Mouse (Mus musculus) NIH3T3 (cell line): ENCODE results near the gene Fpgs.
A peak's percentile ranks its signal among the peaks of the same experiment; 100 is the strongest.

ENCODE experiments used
- DNase-seq: peaks from one replicate; pipeline ENCODE4 v3.0.0-alpha.2; 2012; ENCODE audit warnings: low read depth

The Fpgs gene

DNA sequence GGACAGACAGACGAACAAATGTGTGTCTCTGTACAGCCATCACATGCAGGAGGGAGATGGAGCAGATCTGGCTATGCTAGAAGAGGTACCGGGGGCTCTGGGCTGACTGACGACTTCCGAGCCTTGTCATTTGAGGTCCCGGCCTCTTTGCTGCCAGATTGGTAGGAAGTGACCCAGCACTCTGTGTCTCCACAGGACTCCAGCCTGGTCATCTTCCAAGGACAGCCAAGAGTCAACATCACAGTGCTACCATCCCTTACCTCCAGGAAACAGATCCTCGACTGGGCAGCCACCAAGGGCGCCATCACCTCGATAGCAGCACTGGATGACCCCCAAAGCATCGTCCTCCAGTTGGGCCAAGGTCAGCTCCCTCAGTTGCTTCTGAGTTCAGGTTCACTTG lies 32.8 kb downstream of the Fpgs start:
- DNase-seq: no peak

- no peak for DNase-seq
These were observed 34.1 kb downstream of the Fpgs start for GRCm38 (mm10) chr2:32669876-32670275.

- no peak for DNase-seq
These were observed 35.8 kb downstream of the Fpgs start for GRCm38 (mm10) chr2:32668176-32668575.

GRCm38 (mm10) chr2:32667775-32668174 lies 36.2 kb downstream of the Fpgs start:
- no peak for DNase-seq

- DNase-seq: no peak
These were observed 38.1 kb downstream of the Fpgs start for GRCm38 (mm10) chr2:32665853-32666252.

DNA sequence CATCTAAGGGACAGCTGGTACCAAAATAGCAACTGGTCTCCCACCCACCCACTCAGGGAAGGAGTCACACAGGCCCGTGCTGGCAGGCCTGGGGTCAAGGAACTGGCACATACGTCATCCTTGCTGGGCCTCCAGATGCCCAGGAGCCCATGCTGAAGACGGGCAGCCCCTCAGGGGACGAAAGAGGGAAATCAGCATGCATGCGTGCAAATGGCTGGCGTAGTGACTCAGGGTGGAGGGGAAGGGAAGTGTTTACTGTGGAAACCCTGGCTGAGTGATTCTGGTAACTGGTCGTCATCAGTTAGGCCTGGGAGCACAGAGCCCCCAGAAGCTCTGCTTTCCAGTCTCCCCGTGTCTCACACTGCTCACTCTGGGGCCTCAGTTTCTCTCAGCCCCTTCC lies 38.6 kb downstream of the Fpgs start:
- no peak for DNase-seq

DNA sequence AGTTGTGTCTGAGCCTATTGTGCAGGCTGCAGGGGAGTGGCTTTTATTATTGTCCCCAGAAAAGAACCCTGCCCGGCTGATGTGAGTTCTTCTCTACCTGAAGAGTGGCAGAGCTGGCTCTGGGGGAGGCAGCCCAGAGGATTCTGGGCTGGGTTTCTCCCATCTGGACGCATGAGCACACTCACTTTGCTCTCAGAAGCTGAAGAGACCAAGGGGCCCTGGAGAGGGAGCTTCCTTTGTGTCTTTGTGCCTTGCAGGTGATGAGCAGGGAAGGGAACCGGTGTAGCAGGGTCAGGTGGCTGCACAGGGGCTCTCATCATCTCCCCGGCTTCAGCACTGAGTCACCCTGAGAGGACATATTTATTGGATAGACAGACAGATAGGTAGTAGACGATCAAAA lies 41.7 kb downstream of the Fpgs start:
- DNase-seq: no peak

DNA sequence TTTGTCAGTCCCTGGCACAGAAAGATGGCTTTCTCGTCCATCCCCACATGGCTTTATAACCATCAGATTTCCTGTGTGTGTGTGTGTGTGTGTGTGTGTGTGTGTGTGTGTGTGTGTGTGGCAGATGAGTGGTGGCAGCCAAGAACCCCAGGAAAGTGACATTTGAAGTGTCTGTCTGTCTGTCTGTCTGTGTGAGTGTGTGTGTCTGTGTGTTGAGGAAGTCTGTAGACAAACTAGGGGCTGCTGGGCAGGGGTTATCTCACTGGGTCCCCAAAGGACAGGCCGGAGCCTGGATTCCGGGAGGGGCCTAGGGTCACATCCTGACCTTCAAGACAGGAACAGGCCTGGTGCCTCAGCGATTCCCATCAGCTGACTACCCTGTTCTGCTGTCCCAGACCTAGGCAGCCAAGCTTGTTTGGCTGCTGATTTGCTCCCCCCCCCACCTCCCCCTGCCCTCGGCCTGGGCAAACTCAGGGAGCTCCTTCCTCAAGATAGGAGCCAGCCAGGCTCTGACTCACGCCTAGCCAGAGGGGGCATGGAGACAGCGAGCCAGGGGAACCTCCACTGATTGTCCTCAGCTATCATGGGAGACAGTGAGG lies 42.3 kb downstream of the Fpgs start:
- DNase-seq: peak; percentile 78

DNA sequence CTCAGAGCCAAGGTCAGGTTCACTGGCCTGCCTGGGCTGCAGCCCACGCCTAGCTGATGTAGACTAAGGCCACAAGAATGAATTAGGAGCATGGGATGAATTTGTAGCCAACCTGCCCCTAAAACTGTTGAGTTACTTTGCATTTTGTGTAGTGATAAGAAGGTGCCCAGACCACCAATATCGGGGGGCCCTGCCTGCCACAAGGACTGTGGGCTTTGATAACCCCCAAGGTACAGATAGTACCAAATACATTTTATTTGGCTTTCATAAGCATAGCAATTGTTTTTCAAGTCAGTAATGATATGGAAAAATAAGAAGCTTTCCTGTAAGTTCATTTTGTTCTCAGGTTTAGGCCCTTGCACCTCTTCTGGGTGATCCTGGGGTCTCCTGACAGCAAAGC lies 45.1 kb downstream of the Fpgs start:
- DNase-seq: no peak

- no peak for DNase-seq
These were observed 48.1 kb downstream of the Fpgs start for GRCm38 (mm10) chr2:32655826-32656225.

- DNase-seq: peak; percentile 37
These were observed 48.6 kb downstream of the Fpgs start for GRCm38 (mm10) chr2:32655394-32655744.

- no peak for DNase-seq
These were observed 49.1 kb downstream of the Fpgs start for GRCm38 (mm10) chr2:32654743-32655393.

DNA sequence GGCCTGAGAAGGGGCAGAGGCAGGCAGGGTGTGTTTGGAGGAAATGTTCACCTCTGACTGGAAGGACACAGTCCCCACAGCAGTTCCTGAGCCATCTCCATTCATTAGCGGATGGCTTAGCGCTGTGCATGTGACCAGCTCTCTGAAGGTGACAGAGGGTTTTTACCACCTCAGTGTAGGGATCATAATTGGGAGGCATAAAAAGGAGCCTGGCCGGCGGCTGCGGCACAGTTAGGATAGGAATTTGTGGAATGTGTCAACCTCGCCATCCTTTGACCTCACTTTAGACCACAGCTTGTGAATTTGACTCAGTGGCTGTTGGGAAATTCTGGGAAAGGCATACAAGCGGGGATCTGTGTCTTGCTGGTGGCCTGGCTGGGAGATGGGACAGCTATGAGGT lies 50.2 kb downstream of the Fpgs start:
- no peak for DNase-seq

DNA sequence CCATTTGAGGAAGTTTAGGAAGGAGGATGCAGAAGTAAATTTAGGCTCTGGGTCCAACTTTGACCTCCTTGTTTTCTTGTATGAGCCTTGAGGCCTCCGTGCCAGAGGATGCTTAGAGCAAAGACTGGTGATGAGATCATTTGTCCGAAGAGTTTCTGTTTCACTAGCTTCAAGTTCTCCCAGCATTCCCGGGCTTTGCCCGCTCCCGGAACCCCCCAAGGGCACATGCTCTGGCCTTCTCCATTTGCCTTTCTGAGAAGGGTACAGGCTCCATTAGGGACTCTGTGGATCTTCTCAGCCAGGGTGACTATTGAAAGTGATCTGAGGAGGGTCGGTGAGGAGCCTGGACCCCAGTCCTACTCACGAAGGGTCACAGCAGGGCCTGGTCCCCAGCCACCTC lies 56.6 kb downstream of the Fpgs start:
- DNase-seq: no peak

- DNase-seq: no peak
These were observed 57.4 kb downstream of the Fpgs start, which contains the start of gene Eng for GRCm38 (mm10) chr2:32646379-32647056. Eng (plus strand) TSS chr2:32646595.

- DNase-seq: no peak
These were observed 58.3 kb downstream of the Fpgs start for GRCm38 (mm10) chr2:32645647-32646046.

DNA sequence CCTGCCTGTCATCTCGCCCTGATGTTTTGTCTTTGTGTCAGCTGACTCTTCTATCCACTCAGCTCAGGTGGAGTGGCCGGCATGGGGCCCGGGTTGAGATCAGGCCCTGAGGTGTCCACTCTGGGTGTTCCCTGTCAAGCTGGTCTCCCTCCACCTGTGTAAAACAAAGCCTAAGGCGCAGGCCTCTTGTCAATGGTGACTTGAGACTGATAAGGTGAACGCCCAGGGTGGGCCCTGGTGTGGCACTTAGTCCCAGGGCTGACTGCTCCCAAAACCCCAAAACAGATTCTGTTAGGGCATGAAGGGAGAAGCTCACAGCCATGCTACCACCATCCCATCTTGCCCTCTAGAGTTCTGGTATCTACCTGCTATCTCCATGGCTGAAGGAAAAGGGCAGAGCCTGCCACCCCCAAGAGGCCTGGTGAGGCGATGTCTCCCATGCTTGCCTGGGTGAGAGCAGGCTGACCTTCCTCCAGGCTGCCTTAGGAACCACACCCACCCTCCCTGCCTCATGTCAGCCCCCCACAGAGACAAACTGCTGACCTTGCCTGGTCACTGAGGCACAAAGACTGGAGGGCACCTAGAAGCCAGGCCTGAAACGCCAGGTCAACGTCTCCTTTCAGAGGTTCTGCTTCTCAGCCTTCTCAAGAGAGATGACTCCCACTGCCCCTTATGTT lies 59.0 kb downstream of the Fpgs start:
- DNase-seq: no peak

- no peak for DNase-seq
These were observed 59.9 kb downstream of the Fpgs start for GRCm38 (mm10) chr2:32644083-32644482.

DNA sequence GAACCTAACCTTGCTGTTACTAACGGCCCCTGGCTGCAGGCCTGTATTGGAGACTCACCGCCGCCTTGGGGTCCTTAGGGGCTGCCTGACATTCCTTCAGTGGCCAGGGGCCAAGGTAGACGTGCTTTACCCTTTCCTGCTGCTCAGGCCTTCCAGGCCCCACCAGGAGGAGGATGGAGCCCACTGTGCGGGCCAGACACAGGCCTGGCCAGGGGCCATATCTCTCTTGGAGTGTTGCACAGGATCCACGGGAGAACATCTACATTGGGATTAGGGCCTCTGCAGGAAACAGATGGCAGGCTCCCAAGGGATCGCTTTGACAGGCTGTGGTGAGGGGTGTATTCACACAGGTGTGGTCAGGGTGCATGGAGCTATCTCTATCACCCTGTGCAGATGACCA lies 61.1 kb downstream of the Fpgs start:
- DNase-seq: no peak

GRCm38 (mm10) chr2:32641810-32642209 lies 62.1 kb downstream of the Fpgs start:
- DNase-seq: no peak

- no peak for DNase-seq
These were observed 63.3 kb downstream of the Fpgs start for GRCm38 (mm10) chr2:32640550-32641051.

DNA sequence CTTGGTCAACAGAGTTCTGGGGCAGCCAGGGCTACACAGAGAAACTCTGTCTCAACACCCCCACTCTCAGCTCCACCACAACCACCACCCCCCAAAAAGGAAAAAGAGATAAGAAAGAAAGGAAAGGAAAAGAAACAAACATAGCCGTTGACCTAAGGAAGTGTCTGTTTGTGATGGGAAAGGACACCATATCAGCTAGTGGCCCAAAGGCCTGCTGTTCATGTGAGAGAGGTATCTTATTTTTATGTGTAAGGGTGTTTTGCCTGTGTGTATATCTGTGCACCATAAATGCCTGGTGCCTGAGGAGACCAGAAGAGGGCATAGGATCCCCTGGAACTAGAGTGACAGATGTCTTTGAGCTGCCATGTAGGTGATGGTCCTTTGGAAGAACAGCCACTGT lies 64.3 kb downstream of the Fpgs start:
- no peak for DNase-seq

DNA sequence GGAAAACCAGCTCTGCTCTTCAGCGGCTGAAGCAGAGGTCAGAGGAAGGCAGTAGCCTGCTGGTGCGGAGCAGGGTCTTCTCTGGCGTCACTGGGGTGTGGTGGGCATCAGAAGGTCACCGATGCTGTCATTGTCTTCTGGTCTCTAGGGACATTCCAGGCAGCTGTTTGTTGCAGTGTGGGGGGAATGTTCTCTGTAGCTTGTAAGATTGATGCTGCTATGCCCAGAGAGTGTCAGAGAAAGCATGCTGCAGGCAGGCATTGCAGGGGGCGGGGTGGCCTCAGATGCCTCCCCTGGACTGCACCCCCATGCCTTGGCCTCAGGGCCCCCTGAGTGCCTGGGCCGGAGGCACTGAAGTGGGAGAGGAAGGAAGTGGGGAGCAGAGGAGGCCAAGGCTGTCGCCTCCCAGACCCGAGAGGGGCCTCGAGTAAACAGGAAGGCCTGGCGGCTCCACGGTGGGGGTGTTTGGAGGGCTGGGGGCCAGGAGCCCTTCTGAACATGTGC lies 66.1 kb downstream of the Fpgs start:
- DNase-seq: no peak
